Mouse (Mus musculus) kidney, adult 2 months (tissue): Measurements from ENCODE around the gene Tpra1.

ENCODE experiments used
- CTCF ChIP-seq: fragments of 200-500 bp; conservative IDR thresholded peaks from 2 replicates; pipeline ENCODE4 v1.5.1; 2011; ENCODE audit warnings: low read depth, mild to moderate bottlenecking, control low read depth, low read length, moderate library complexity, mixed read lengths; ENCODE audit not compliant: insufficient read depth, insufficient read length
- POLR2A ChIP-seq: fragments of 200-500 bp; IDR thresholded peaks from one replicate; pipeline ENCODE4 v1.6.1; 2011; ENCODE audit warnings: low read depth, low read length, control low read depth

GRCm38 (mm10) chr6:88889410-88890042 lies 12.5 kb upstream of the Tpra1 start:
- TF ChIP-seq CTCF = no peak
- no peak for TF ChIP-seq POLR2A
